ENCODE assay signal across 9 mouse cellular contexts in the genomic region with DNA sequence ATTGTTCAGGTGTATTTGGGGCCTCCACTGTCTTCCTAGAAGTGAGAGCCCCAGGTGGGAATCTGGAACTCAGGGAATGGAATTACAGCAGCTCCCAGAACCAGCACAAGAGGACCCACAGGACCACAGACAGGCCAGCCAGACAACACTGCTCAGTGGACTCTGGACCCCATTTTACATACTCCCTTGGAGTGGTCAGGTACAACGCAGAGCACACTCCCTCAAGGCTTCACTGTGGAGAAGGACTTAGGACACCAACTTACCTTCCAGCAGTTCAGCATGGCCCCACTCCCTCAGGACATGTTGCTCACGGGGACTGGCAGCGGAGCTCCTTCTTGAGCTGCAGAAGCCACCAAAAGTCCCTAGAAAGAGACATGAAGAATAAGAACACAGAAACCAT. TPM values are rescaled to one million over a fixed set of nuclear protein-coding genes. Genes with fewer than 3 reads are reported as not detected.
DNase-seq lines count a peak whose midpoint lies in the region; ATAC-seq and TF ChIP-seq lines count a peak whose summit lies in the region.
"Had no signal": no experiment of that assay in that cellular context is flagged by ENCODE, and none has a peak within 500 bp of the region (broad histone marks: within the 10 kb centered on the region; RNA-seq: fewer than 3 reads in every experiment).

No protein-coding gene starts in this region.

- H3K4me2 ChIP-seq in lung, embryonic 14.5 days: peak overlapping the region; percentile 73
- peak overlapping the region; percentile 58 for H3K4me2 ChIP-seq in forebrain, embryonic 15.5 days (replicated peaks)
- peak overlapping the region; percentile 58 for H3K4me2 ChIP-seq in limb, embryonic 12.5 days
- H3K4me2 ChIP-seq in stomach, embryonic 14.5 days (replicated peaks; ENCODE audit: low read depth, low read length): peak overlapping the region; percentile 52

- H3K4me3 ChIP-seq in lung, embryonic 14.5 days (ENCODE audit: low read depth, low read length): peak overlapping the region; percentile 60
- peak overlapping the region; percentile 57 for H3K4me3 ChIP-seq in forebrain, embryonic 15.5 days
- H3K4me3 ChIP-seq in limb, embryonic 12.5 days (replicated peaks): peak overlapping the region; percentile 56
- peak overlapping the region; percentile 57; the same call in 1 of the 2 replicates for H3K4me3 ChIP-seq in stomach, embryonic 14.5 days (ENCODE audit: low read depth, low read length)

- H3K36me3 ChIP-seq in lung, embryonic 14.5 days (ENCODE audit: insufficient read depth): peaks cover 35% of the 10 kb centered on the region
- H3K36me3 ChIP-seq in forebrain, embryonic 15.5 days: peaks cover 36% of the 10 kb centered on the region
- H3K36me3 ChIP-seq in limb, embryonic 12.5 days: peaks cover 41% of the 10 kb centered on the region
- peaks cover 34% of the 10 kb centered on the region for H3K36me3 ChIP-seq in stomach, embryonic 14.5 days (ENCODE audit: control insufficient read depth, insufficient read depth, low read length)

- H3K4me1 ChIP-seq in lung, embryonic 14.5 days (ENCODE audit: insufficient read depth): no peaks in the 10 kb centered on the region
- H3K4me1 ChIP-seq in forebrain, embryonic 15.5 days: peaks cover 12% of the 10 kb centered on the region
- H3K4me1 ChIP-seq in limb, embryonic 12.5 days (replicated peaks): peaks cover 6% of the 10 kb centered on the region
- H3K4me1 ChIP-seq in stomach, embryonic 14.5 days (ENCODE audit: control insufficient read depth, insufficient read depth, low read length): 0 out of 2 replicates have a peak, but pooled peaks cover 6% of the 10 kb centered on the region

- peaks cover 6% of the 10 kb centered on the region for H3K9me3 ChIP-seq in lung, embryonic 14.5 days (ENCODE audit: low read depth, low read length)
- H3K9me3 ChIP-seq in forebrain, embryonic 15.5 days: no peaks in the 10 kb centered on the region
- peaks cover 8% of the 10 kb centered on the region for H3K9me3 ChIP-seq in limb, embryonic 12.5 days
- H3K9me3 ChIP-seq in stomach, embryonic 14.5 days (ENCODE audit: control insufficient read depth, low read depth, low read length): peaks cover 6% of the 10 kb centered on the region

- DNase-seq in lung, embryonic 14.5 days: no peak
- no peak for DNase-seq in lung, postnatal 10 days
- DNase-seq in spleen, postnatal 36 days (ENCODE audit: low spot score in 2 of 2): no peak
- no peak for DNase-seq in frontal cortex, postnatal 10 days (ENCODE audit: low spot score in 2 of 2)
- DNase-seq in MN1 (ENCODE audit: low spot score): no peak

- H3K27me3 ChIP-seq in lung, embryonic 14.5 days (ENCODE audit: insufficient read depth, low read length): no peaks in the 10 kb centered on the region
- no peaks in the 10 kb centered on the region for H3K27me3 ChIP-seq in forebrain, embryonic 15.5 days
- no peaks in the 10 kb centered on the region for H3K27me3 ChIP-seq in limb, embryonic 12.5 days
- no peaks in the 10 kb centered on the region for H3K27me3 ChIP-seq in stomach, embryonic 14.5 days (ENCODE audit: control insufficient read depth, insufficient read depth, low read length)

- WGBS in lung, embryonic 14.5 days: 86% methylated on average over 3 of the region's 3 CpGs
- WGBS in forebrain, embryonic 15.5 days: 83% methylated on average over 3 of the region's 3 CpGs
- WGBS in limb, embryonic 12.5 days: 88% methylated on average over 3 of the region's 3 CpGs
- WGBS in stomach, embryonic 14.5 days: 89% methylated on average over 3 of the region's 3 CpGs

- no peak overlapping the region; the same call in 1 of the 2 replicates for H3K9ac ChIP-seq in lung, embryonic 14.5 days
- peak overlapping the region; percentile 56; the same call in 1 of the 2 replicates for H3K9ac ChIP-seq in forebrain, embryonic 15.5 days (replicated peaks)
- H3K9ac ChIP-seq in limb, embryonic 12.5 days (replicated peaks): no peak overlapping the region
- H3K9ac ChIP-seq in stomach, embryonic 14.5 days (replicated peaks; ENCODE audit: low read depth, low read length): no peak overlapping the region

- H3K27ac ChIP-seq in lung, embryonic 14.5 days (ENCODE audit: low read depth): no peak overlapping the region
- no peak overlapping the region for H3K27ac ChIP-seq in forebrain, embryonic 15.5 days (replicated peaks)
- H3K27ac ChIP-seq in limb, embryonic 12.5 days: no peak overlapping the region
- H3K27ac ChIP-seq in stomach, embryonic 14.5 days (ENCODE audit: low read length): no peak overlapping the region

- no peak for ATAC-seq in lung, embryonic 14.5 days (ENCODE audit: insufficient read depth)
- no peak for ATAC-seq in forebrain, embryonic 15.5 days (replicated peaks)
- no peak for ATAC-seq in limb, embryonic 12.5 days (ENCODE audit: insufficient number of reproducible peaks, insufficient read depth, low FRiP score, low TSS enrichment, low read depth)
- ATAC-seq in stomach, embryonic 14.5 days (ENCODE audit: insufficient number of reproducible peaks, insufficient read depth, low FRiP score, low read depth): no peak

- TF ChIP-seq CTCF in lung, embryonic 14.5 days (IDR thresholded peaks at IDR 0.05; ENCODE audit: low read depth): no peak

RNA-seq across cellular contexts. Expression of a gene that starts 1.0 kb away (rescaled TPM):
- 44.2 and 44.6 TPM in 2 replicates for polyA plus RNA-seq in lung, embryonic 14.5 days (2014; fragmentation: Nextera tagmentation; extraction: Ambion mirVana)
- polyA plus RNA-seq in forebrain, embryonic 15.5 days (2015; fragmentation: Nextera tagmentation; extraction: Ambion mirVana): 43.7 and 44.0 TPM in 2 replicates
- polyA plus RNA-seq in limb, embryonic 12.5 days (2016; fragmentation: Nextera tagmentation; extraction: Ambion mirVana): 54.0 and 54.1 TPM in 2 replicates
- 26.3 and 31.8 TPM in 2 replicates for polyA plus RNA-seq in stomach, embryonic 14.5 days (2014; fragmentation: Nextera tagmentation; extraction: Ambion mirVana)

RNA-seq across cellular contexts. Expression of a gene that starts 9.5 kb away (rescaled TPM):
- 0.30 and 0.41 TPM in 2 replicates for polyA plus RNA-seq in lung, embryonic 14.5 days (2014; fragmentation: Nextera tagmentation; extraction: Ambion mirVana)
- polyA plus RNA-seq in forebrain, embryonic 15.5 days (2015; fragmentation: Nextera tagmentation; extraction: Ambion mirVana): 0.69 and 0.72 TPM in 2 replicates
- 0.24 and 0.60 TPM in 2 replicates for polyA plus RNA-seq in limb, embryonic 12.5 days (2016; fragmentation: Nextera tagmentation; extraction: Ambion mirVana)
- polyA plus RNA-seq in stomach, embryonic 14.5 days (2014; fragmentation: Nextera tagmentation; extraction: Ambion mirVana): 0.29 and 0.39 TPM in 2 replicates
- polyA plus RNA-seq: liver, adult 2 months had no signal

RNA-seq across cellular contexts. Expression of a gene that starts 21.3 kb away (rescaled TPM):
- polyA plus RNA-seq in lung, embryonic 14.5 days (2014; fragmentation: Nextera tagmentation; extraction: Ambion mirVana): 107 and 123 TPM in 2 replicates
- polyA plus RNA-seq in forebrain, embryonic 15.5 days (2015; fragmentation: Nextera tagmentation; extraction: Ambion mirVana): 94.9 and 108 TPM in 2 replicates
- polyA plus RNA-seq in limb, embryonic 12.5 days (2016; fragmentation: Nextera tagmentation; extraction: Ambion mirVana): 108 and 113 TPM in 2 replicates
- 72.1 and 77.3 TPM in 2 replicates for polyA plus RNA-seq in stomach, embryonic 14.5 days (2014; fragmentation: Nextera tagmentation; extraction: Ambion mirVana)

RNA-seq across cellular contexts. Expression of a gene that starts 29.0 kb away (rescaled TPM):
- 0.14 TPM in 1 of 2 replicates, not detected in the other for polyA plus RNA-seq in lung, embryonic 14.5 days (2014; fragmentation: Nextera tagmentation; extraction: Ambion mirVana)
- polyA plus RNA-seq in forebrain, embryonic 15.5 days (2015; fragmentation: Nextera tagmentation; extraction: Ambion mirVana): 0.64 and 0.69 TPM in 2 replicates
- 0.15 TPM in 1 of 2 replicates, not detected in the other for polyA plus RNA-seq in limb, embryonic 12.5 days (2016; fragmentation: Nextera tagmentation; extraction: Ambion mirVana)
- 0.10 and 0.25 TPM in 2 replicates for polyA plus RNA-seq in stomach, embryonic 14.5 days (2014; fragmentation: Nextera tagmentation; extraction: Ambion mirVana)

RNA-seq across cellular contexts. Expression of a gene that starts 31.7 kb away (rescaled TPM):
- polyA plus RNA-seq in lung, embryonic 14.5 days (2014; fragmentation: Nextera tagmentation; extraction: Ambion mirVana): 12.2 and 12.4 TPM in 2 replicates
- 0.83 and 0.84 TPM in 2 replicates for polyA plus RNA-seq in forebrain, embryonic 15.5 days (2015; fragmentation: Nextera tagmentation; extraction: Ambion mirVana)
- 3.0 and 4.0 TPM in 2 replicates for polyA plus RNA-seq in limb, embryonic 12.5 days (2016; fragmentation: Nextera tagmentation; extraction: Ambion mirVana)
- polyA plus RNA-seq in stomach, embryonic 14.5 days (2014; fragmentation: Nextera tagmentation; extraction: Ambion mirVana): 8.7 and 9.0 TPM in 2 replicates
